Mouse (Mus musculus) right cerebral cortex, postnatal 4 days (tissue): ENCODE results near the gene Yipf2.
A peak's percentile ranks its signal among the peaks of the same experiment; 100 is the strongest.
"Not testable (repeated sequence)": the region's sequence is repeated elsewhere in the genome, so short reads cannot be mapped to it uniquely, and the experiment has no call there.

ENCODE experiments used
- DNase-seq: peaks from one replicate; pipeline ENCODE4 v3.0.0-alpha.2; 2022

Gene Yipf2

GRCm38 (mm10) chr9:21594838-21595237, 2.2 kb upstream of the Yipf2 start:
- DNase-seq, result no peak

- not testable (repeated sequence) for DNase-seq
Measured at GRCm38 (mm10) chr9:21594350-21594749, 1.7 kb upstream of the Yipf2 start.

- peak; percentile 54 for DNase-seq
Measured at GRCm38 (mm10) chr9:21593122-21593721, 594 bp upstream of the Yipf2 start.

DNA sequence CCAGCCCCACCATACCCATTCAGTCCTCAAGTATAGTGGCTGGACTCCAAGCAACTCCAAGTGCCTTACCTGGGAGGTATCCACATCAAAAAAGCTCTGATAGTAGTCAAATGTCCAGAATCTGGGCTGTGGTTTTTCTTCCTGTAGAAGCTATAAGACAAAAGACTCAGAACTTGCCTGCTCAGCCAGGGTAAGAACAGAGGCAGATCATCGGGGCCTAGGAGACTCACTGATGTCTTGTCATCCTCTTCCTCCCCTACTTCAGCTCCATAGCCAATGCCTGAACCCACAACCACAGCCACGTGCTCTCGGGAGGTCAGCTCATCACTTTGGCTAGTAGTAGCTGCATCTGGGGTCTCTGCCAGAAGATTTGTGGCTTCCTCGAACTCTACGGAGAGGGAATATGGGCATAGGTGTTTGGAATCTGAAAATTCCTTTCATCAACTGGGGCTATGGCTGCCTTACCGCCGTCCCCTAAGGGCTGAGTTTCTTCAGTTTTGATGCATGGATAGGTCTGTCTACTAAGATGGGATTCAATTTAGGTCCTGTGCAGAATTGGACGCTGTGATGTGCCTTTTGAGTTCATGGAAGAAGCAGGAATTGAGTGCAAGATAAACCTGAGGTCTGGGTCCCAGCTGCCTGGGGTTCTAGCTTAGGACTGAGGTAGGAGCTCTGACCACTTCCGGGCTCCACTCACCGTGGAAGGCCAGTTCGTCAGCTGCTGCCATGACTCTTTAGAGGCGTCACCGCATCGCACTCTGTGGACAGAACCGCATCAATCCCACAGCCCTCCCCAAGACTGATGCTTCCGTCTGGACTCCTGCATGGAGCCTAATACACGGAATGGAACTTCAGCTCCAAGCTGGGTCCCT, 561 bp downstream of the Yipf2 start:
- DNase-seq, result peak; percentile 13

DNA sequence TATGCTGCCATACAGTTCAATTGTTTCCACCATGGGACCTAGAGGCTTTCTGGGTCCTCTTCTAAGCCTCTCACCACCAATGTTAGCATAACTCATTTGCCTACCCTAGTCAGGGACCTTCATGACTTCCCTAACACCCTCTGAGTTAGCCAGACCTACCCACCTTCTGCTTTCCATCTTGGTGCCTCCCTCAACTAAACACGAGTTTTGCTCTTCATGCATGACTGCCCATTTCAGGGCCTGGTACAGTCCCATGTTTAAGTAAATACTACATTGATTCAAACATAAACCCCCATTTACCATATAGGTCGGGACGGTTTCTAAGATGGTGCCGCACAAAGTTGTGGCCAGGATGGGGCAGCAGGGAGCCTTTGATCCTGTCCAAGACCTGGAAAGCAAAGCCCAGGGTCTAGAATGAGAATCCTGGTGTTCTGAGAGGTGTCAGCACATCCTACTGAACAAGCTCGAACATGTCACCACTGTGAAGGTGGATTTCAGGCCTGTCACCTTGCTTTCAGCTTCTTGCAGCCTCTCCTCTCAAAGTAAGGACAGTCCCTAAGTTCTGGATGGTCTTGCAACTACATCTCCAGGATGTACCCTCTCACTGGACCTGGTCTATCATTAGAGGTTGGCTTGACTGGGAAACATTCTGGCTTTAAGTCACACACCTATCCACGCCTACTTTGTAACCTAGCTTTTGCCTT, 1.3 kb downstream of the Yipf2 start:
- no peak for DNase-seq

DNA sequence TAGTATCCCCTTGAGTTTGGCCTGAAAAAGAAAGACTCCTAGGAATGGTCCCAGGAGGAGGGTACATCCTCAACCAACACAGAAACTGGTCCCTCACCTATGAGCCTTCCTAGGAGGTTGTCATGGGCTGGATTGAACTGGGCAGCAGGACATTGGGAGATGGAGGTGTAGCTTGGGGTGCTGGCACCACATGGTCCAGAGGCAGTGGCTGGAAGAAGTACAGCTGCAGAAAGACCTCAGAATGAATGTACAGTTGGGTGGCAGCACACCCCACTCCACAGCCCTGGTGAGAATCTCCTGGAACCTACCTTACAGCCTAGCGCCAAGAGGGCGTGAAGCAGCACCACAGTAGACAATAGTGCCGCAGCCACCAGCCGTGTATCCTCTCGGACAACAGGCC, 3.1 kb downstream of the Yipf2 start:
- no peak for DNase-seq

GRCm38 (mm10) chr9:21588350-21588749, 4.3 kb downstream of the Yipf2 start:
- no peak for DNase-seq

DNA sequence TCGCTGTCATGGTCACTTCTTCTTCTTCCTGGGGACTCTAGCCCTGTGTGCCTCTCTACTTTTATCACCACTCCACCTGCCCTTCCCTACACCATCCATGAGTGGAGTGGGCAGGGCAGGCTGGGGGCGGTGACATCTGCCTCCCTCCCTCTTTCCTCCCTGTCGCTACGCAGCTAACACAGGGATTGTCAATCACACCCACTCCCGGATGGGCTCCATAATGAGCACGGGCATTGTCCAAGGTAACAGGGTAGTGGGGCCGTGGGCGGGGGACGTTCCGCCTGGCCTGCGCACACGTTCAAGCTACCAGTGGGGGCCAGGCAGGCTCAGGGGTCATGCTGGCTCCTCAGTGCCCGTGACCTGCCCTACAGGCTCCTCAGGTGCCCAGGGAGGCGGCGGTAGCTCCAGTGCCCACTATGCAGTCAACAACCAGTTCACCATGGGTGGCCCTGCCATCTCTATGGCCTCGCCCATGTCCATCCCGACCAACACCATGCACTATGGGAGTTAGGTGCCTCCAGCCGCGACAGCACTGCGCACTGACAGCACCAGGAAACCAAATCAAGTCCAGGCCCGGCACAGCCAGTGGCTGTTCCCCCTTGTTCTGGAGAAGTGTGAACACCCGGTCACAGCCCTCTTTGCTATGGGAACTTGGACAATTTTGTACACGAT, 4.8 kb downstream of the Yipf2 start:
- no peak for DNase-seq

DNA sequence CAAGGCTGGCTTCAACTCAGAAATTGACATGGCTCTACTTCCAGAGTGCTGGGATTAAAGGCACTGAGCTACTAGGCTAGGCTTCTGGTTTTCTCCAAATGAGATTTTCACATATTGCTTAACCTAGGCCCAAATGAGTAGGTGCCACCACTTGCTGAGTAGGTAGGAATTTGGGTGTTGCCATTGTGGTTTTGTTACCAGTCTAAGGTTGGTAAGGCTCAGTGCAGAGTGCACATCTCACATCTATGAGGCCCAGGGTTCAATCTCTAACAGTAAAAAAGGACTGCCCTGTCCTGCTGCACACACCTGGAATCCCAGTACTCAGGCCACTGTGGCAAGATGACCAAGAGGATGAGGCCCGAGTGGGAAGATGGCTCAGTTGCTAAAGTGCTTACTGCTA, 7.2 kb downstream of the Yipf2 start:
- DNase-seq, result no peak

- DNase-seq, result no peak
Measured at GRCm38 (mm10) chr9:21578226-21578625, 14.4 kb downstream of the Yipf2 start.

GRCm38 (mm10) chr9:21576286-21576685, 16.3 kb downstream of the Yipf2 start:
- DNase-seq, result no peak

- no peak for DNase-seq
Measured at GRCm38 (mm10) chr9:21575253-21575652, 17.4 kb downstream of the Yipf2 start.

GRCm38 (mm10) chr9:21574012-21574801, 18.4 kb downstream of the Yipf2 start:
- DNase-seq, result no peak

GRCm38 (mm10) chr9:21568657-21569255, 23.9 kb downstream of the Yipf2 start:
- DNase-seq, result no peak

DNA sequence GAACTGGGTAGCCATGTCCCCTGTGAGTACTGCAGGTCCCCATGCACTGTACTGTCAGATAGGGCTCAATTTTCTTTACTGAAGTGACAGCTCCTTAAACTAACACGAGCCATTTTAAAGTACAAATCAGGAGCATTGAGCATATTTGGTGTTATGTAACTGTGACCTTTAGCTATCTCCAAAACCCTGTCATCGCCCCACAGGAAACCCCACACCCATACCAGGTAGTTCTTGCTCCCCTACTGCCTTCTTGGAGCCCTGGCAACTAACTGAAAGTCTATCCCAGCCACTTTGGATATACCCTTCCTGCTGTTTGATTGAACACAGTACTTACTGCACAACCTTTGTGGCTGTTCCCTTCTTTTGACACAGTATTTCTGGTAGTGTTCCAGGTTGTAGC, 25.6 kb downstream of the Yipf2 start:
- DNase-seq, result no peak

- no peak for DNase-seq
Measured at GRCm38 (mm10) chr9:21566538-21566937, 26.1 kb downstream of the Yipf2 start.

GRCm38 (mm10) chr9:21565004-21565586, 27.5 kb downstream of the Yipf2 start:
- no peak for DNase-seq

- DNase-seq, result no peak
Measured at GRCm38 (mm10) chr9:21564420-21564819, 28.2 kb downstream of the Yipf2 start.

DNA sequence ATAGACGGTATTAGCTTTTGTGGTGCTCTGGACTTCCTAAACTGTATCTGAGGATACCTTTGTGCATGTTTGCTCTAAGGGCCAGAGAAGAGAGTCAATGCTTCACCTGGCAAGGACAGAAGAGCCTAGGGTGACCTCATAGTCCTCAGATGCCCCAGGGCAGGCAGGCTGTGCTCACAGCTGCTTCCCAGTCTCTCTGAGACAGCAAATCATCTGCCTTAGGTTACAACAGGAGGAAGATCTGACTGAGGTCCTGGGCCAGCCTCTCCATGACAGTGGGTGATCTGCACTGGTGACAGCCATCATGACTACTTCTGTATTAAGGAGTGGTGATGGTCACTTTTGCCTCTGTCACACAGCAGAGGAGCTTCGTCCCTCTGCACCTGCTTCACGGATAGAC, 33.5 kb downstream of the Yipf2 start:
- no peak for DNase-seq

DNA sequence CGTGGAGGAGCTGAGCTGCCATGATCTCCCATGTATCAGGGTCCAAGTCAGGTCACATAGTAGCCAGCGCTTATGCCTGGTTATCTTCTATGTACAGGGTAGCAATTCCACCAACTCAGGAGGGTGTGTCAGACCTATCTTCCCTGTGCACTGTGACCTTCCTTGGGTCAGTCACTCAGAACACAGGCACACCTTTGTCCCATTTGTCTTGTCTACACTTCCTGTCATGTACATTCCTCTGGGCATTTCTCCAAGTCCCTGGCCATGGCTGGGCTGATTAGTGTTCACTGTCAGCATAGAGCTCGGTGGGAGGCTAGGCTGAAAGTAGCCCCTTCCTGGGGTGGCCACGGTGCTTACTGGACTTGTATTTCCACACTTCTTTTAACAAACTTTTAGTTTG, 34.3 kb downstream of the Yipf2 start:
- no peak for DNase-seq

GRCm38 (mm10) chr9:21557556-21557955, 35.1 kb downstream of the Yipf2 start:
- no peak for DNase-seq

DNA sequence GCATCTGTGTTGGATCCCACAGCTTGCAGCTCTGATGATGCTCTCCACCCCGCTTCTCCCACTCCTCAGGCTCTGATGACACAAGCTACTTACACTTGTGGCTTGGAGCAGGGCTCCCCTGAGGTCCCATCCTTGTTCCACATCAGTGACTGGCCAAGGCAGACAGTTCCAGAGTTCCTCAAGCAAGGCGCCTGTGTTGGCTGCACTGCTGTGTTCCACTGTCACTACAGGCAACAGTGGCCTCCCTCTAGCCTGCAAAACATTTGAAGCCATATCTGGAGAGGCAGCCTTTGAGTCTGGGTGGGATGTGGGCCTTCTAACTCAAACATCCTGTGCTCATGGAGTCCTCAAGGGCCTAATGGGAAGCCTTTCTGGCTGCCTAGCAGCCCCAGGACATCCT, 35.6 kb downstream of the Yipf2 start:
- no peak for DNase-seq
